Mouse (Mus musculus) thymus, adult 2 months (tissue): ENCODE measurements around the gene Ncln.

Source experiments
- CTCF ChIP-seq: fragments of 200-500 bp; IDR thresholded peaks from 2 replicates; pipeline ENCODE4 v1.5.1; 2012; ENCODE audit warnings: mild to moderate bottlenecking, control low read depth, low read length, moderate library complexity, borderline replicate concordance; ENCODE audit not compliant: control insufficient read depth, poor library complexity, insufficient read depth; ENCODE audit errors: extremely low read depth
- POLR2A ChIP-seq: fragments of 200-500 bp; IDR thresholded peaks from 2 replicates; pipeline ENCODE4 v1.6.1; 2012; ENCODE audit warnings: mild to moderate bottlenecking, low read length, control low read depth, moderate library complexity; ENCODE audit not compliant: control insufficient read depth, poor library complexity, insufficient read depth; ENCODE audit errors: extremely low read depth

GRCm38 (mm10) chr10:81526779-81527178 is 30.6 kb upstream of the Ncln start:
- TF ChIP-seq POLR2A = no peak
- TF ChIP-seq CTCF = peak; percentile 94
